Mouse (Mus musculus) heart, embryonic 14.5 days (tissue): ENCODE data around the gene Efemp2. TPM values are rescaled to one million over a fixed set of nuclear protein-coding genes. Genes with fewer than 3 reads are reported as not detected.

ENCODE experiments used
- ATAC-seq: fragments of 200-750 bp; cut with Nextera tagmentation; 2 replicates; pipeline ENCODE4 v1.8.0; 2017; ENCODE audit warnings: low read depth, moderate TSS enrichment; ENCODE audit not compliant: insufficient number of reproducible peaks, insufficient read depth, low FRiP score
- H3K27ac ChIP-seq, 2 experiments: fragments of 200-500 bp in 1 of 2; fragments of 300-500 bp in 1 of 2; sonication (generic) in 1 of 2; replicated peaks in 1 of 2; 2 replicates each; pipeline ENCODE4 v1.5.1; 2012 to 2014; ENCODE audit warnings: low read depth in 2 of 2, low read length in 2 of 2, control low read depth in 1 of 2, mild to moderate bottlenecking in 1 of 2, mixed read lengths in 1 of 2; ENCODE audit not compliant: control insufficient read depth in 1 of 2, insufficient read depth in 1 of 2
- H3K27me3 ChIP-seq: fragments of 300-500 bp; sonication (generic); 2 replicates; pipeline ENCODE4 v1.6.1; 2014; ENCODE audit warnings: mild to moderate bottlenecking, low read length, control low read depth; ENCODE audit not compliant: control insufficient read depth, insufficient read depth
- H3K36me3 ChIP-seq: fragments of 300-500 bp; sonication (generic); 2 replicates; pipeline ENCODE4 v1.6.1; 2014; ENCODE audit warnings: mild to moderate bottlenecking, control low read depth, low read length, mixed read lengths; ENCODE audit not compliant: control insufficient read depth, insufficient read depth
- H3K4me1 ChIP-seq, 2 experiments: fragments of 200-500 bp in 1 of 2; fragments of 300-500 bp in 1 of 2; sonication (generic) in 1 of 2; 2 replicates each; pipeline ENCODE4 v1.6.1; 2012 to 2014; ENCODE audit warnings: low read length in 2 of 2, control low read depth in 1 of 2, mixed read lengths in 1 of 2; ENCODE audit not compliant: control insufficient read depth in 2 of 2, insufficient read depth in 2 of 2
- H3K4me2 ChIP-seq: fragments of 300-500 bp; sonication (generic); 2 replicates; pipeline ENCODE4 v1.6.1; 2014; ENCODE audit warnings: mild to moderate bottlenecking, low read length
- H3K4me3 ChIP-seq, 2 experiments: fragments of 200-500 bp in 1 of 2; fragments of 300-500 bp in 1 of 2; sonication (generic) in 1 of 2; 2 replicates each; pipeline ENCODE4 v1.5.1; 2012 to 2014; ENCODE audit warnings: low read length in 2 of 2, mild to moderate bottlenecking in 2 of 2, control low read depth in 1 of 2, low read depth in 1 of 2, moderate library complexity in 1 of 2; ENCODE audit not compliant: control insufficient read depth in 1 of 2, insufficient read depth in 1 of 2
- H3K9ac ChIP-seq: fragments of 300-500 bp; sonication (generic); 2 replicates; pipeline ENCODE4 v1.6.1; 2014; ENCODE audit warnings: mild to moderate bottlenecking, low read length
- H3K9me3 ChIP-seq: fragments of 300-500 bp; sonication (generic); 2 replicates; pipeline ENCODE4 v1.6.1; 2016; ENCODE audit warnings: low read length, control low read depth; ENCODE audit not compliant: control insufficient read depth
- WGBS: fragments of 180-500 bp; shearing (Covaris S2); extraction: QIAGEN DNeasy Blood & Tissue Kit; methylation state at CpG from one replicate; pipeline ENCODE4 v1.1.7; 2014; 5-methylcytosine and 5-hydroxymethylcytosine counted together
- polyA plus RNA-seq: library from polyadenylated mRNA; unstranded; fragments of >200 nt; fragmentation: Nextera tagmentation; extraction: Ambion mirVana; gene quantifications from 2 replicates; pipeline ENCODE4 v1.2.1, GENCODE M21; 2014

Gene Efemp2
- polyA plus RNA-seq, 1 experiment from 2014 or later: 68.9 TPM

GRCm38 (mm10) chr19:5472857-5473256, 897 bp upstream of the Efemp2 start:
- ATAC-seq: no peak
- Histone ChIP-seq H3K4me1 (peaks cover 7 to 18% of the 10 kb centered on the region in 2 experiments; a peak in 3 of 4 replicates), H3K4me2 (no peak overlapping the region), H3K27ac (no peak overlapping the region), H3K4me3 (no peak overlapping the region), H3K27me3 (no peaks in the 10 kb centered on the region), H3K9ac (no peak overlapping the region), H3K36me3 (peaks cover 15% of the 10 kb centered on the region), H3K9me3 (no peaks in the 10 kb centered on the region)
- 84% methylated on average over 3 of the region's 3 CpGs for WGBS

- peak; percentile 42 for ATAC-seq
Observed at GRCm38 (mm10) chr19:5474281-5475068, 721 bp downstream of the Efemp2 start.

GRCm38 (mm10) chr19:5475069-5475714, 1.4 kb downstream of the Efemp2 start:
- H3K27me3 ChIP-seq: no peaks in the 10 kb centered on the region
- H3K4me1 ChIP-seq: peaks cover 7 to 18% of the 10 kb centered on the region in 2 experiments; a peak in 3 of 4 replicates
- H3K4me3 ChIP-seq: peak overlapping the region; percentile 68 to 69
- H3K27ac ChIP-seq: peak overlapping the region; percentile 67 to 83
- H3K4me2 ChIP-seq: peak overlapping the region; percentile 92
- H3K9ac ChIP-seq: peak overlapping the region; percentile 85
- peak; percentile 2; the same call in 1 of the 2 replicates for ATAC-seq
- H3K9me3 ChIP-seq: no peaks in the 10 kb centered on the region
- WGBS: 20% methylated on average over 13 of the region's 13 CpGs
- peaks cover 34% of the 10 kb centered on the region for H3K36me3 ChIP-seq

More at GRCm38 (mm10) chr19:5474281-5475068, 721 bp downstream of the Efemp2 start:
- H3K27me3 ChIP-seq: no peaks in the 10 kb centered on the region
- peaks cover 7 to 18% of the 10 kb centered on the region in 2 experiments; a peak in 3 of 4 replicates for H3K4me1 ChIP-seq
- H3K4me3 ChIP-seq: peak overlapping the region; percentile 68 to 69
- no peaks in the 10 kb centered on the region for H3K9me3 ChIP-seq
- H3K27ac ChIP-seq: peak overlapping the region; percentile 69 to 83
- H3K9ac ChIP-seq: peak overlapping the region; percentile 85
- H3K36me3 ChIP-seq: peaks cover 27% of the 10 kb centered on the region
- WGBS: 2% methylated on average over 52 of the region's 68 CpGs
- H3K4me2 ChIP-seq: peak overlapping the region; percentile 92

GRCm38 (mm10) chr19:5477004-5477667, 3.4 kb downstream of the Efemp2 start:
- H3K27ac ChIP-seq: no peak overlapping the region
- peaks cover 7 to 18% of the 10 kb centered on the region in 2 experiments; a peak in 3 of 4 replicates for H3K4me1 ChIP-seq
- H3K36me3 ChIP-seq: peaks cover 53% of the 10 kb centered on the region
- WGBS: 85% methylated on average over 10 of the region's 10 CpGs
- H3K4me3 ChIP-seq: no peak overlapping the region
- no peak for ATAC-seq
- no peaks in the 10 kb centered on the region for H3K9me3 ChIP-seq
- no peak overlapping the region for H3K9ac ChIP-seq
- H3K4me2 ChIP-seq: no peak overlapping the region
- H3K27me3 ChIP-seq: no peaks in the 10 kb centered on the region

- WGBS: 89% methylated on average over 18 of the region's 18 CpGs
- no peaks in the 10 kb centered on the region for H3K27me3 ChIP-seq
Observed at GRCm38 (mm10) chr19:5477668-5478300, 4.0 kb downstream of the Efemp2 start.

GRCm38 (mm10) chr19:5480016-5480415, 6.3 kb downstream of the Efemp2 start:
- H3K36me3 ChIP-seq: peaks cover 82% of the 10 kb centered on the region
- WGBS: 91% methylated on average over 10 of the region's 10 CpGs
- no peak for ATAC-seq

More at GRCm38 (mm10) chr19:5477668-5478300, 4.0 kb downstream of the Efemp2 start:
- no peak overlapping the region for H3K27ac ChIP-seq
- no peak overlapping the region for H3K4me3 ChIP-seq
- H3K9me3 ChIP-seq: no peaks in the 10 kb centered on the region
- peaks cover 59% of the 10 kb centered on the region for H3K36me3 ChIP-seq
- no peak overlapping the region for H3K4me2 ChIP-seq
- H3K9ac ChIP-seq: no peak overlapping the region
- H3K4me1 ChIP-seq: peaks cover 7 to 18% of the 10 kb centered on the region in 2 experiments; a peak in 3 of 4 replicates
- ATAC-seq: no peak

GRCm38 (mm10) chr19:5481398-5481797, 7.6 kb downstream of the Efemp2 start:
- no peak overlapping the region for H3K4me3 ChIP-seq
- H3K9ac ChIP-seq: no peak overlapping the region
- no peak for ATAC-seq
- H3K4me2 ChIP-seq: no peak overlapping the region
- H3K36me3 ChIP-seq: peaks cover 96% of the 10 kb centered on the region
- 88% methylated on average over 10 of the region's 10 CpGs for WGBS
- H3K9me3 ChIP-seq: no peaks in the 10 kb centered on the region
- no peaks in the 10 kb centered on the region for H3K4me1 ChIP-seq
- no peaks in the 10 kb centered on the region for H3K27me3 ChIP-seq
- no peak overlapping the region for H3K27ac ChIP-seq

More at GRCm38 (mm10) chr19:5480016-5480415, 6.3 kb downstream of the Efemp2 start:
- Histone ChIP-seq H3K4me2 (no peak overlapping the region), H3K4me3 (no peak overlapping the region), H3K27ac (no peak overlapping the region), H3K9ac (no peak overlapping the region), H3K9me3 (no peaks in the 10 kb centered on the region), H3K4me1 (peaks cover 7 to 11% of the 10 kb centered on the region in 2 experiments; a peak in 2 of 4 replicates), H3K27me3 (no peaks in the 10 kb centered on the region)
